Mouse (Mus musculus) megakaryocyte, embryonic 14.5 days (primary cell): Measurements from ENCODE around the gene Aggf1.

Experiments
- FLI1 ChIP-seq: IDR thresholded peaks from 2 replicates; pipeline ENCODE4 v1.6.1; 2012; ENCODE audit warnings: low read length, inconsistent platforms, mixed read lengths
- GATA1 ChIP-seq: IDR thresholded peaks from 3 replicates; pipeline ENCODE4 v1.6.1; 2012; ENCODE audit warnings: mixed read lengths, low read length, inconsistent platforms, borderline replicate concordance

DNA sequence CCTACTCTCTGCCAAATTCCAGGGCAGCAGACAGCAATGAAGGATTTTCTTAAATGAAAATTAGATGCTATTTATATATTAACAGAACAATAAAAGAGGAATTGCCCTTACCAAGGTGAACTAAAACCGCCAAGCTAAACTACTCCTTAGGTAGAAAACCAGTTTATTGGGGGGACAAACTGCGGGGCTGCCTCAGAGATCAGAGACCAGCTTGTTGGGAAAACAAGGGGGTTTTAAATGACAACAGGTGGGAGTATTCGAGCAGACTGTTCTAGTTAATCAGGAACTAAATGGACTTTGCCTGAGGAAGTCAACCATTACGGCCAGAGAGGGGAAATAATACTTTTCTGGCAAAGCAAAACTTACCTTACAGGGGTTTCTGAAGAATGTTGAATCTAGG lies 54.7 kb downstream of the Aggf1 start:
- TF ChIP-seq FLI1: no peak
- TF ChIP-seq GATA1: no peak
